Mouse (Mus musculus): Measurements from ENCODE around the gene Efr3b. TPM values are rescaled to one million over a fixed set of nuclear protein-coding genes. Genes with fewer than 3 reads are reported as not detected.

Gene Efr3b
- 0.25 TPM for polyA plus RNA-seq (2017; shearing (Covaris generic))

GRCm38 (mm10) chr12:4038061-4039041 is at the start of gene Efr3b:
Gene Efr3b, minus strand, starts transcription at chr12:4038915.

GRCm38 (mm10) chr12:4082132-4083001 is 43.7 kb upstream of the Efr3b start, which contains the start of gene Dnajc27:
Gene Dnajc27, plus strand, starts transcription at chr12:4082583.

GRCm38 (mm10) chr12:3954651-3955050 is 84.1 kb downstream of the Efr3b start, which contains the start of gene Pomc:
Gene Pomc, plus strand, starts transcription at chr12:3954951.

Other genes with a start within 250 kb of the Efr3b start
- gene Dnmt3a, start 232.9 kb downstream of the Efr3b start, polyA plus RNA-seq (2017; shearing (Covaris generic)) = 29.1 TPM
- 2.1 TPM for gene Pomc, start 84.0 kb downstream of the Efr3b start, polyA plus RNA-seq (2017; shearing (Covaris generic))
- gene Dnajc27, start 43.7 kb upstream of the Efr3b start, polyA plus RNA-seq (2017; shearing (Covaris generic)) = 10.6 TPM
- 5.1 TPM for gene Adcy3, start 94.2 kb upstream of the Efr3b start, polyA plus RNA-seq (2017; shearing (Covaris generic))
- 4.5 TPM for gene Ptrhd1, start 195.1 kb upstream of the Efr3b start, polyA plus RNA-seq (2017; shearing (Covaris generic))
- 38.3 TPM for gene Cenpo, start 195.4 kb upstream of the Efr3b start, polyA plus RNA-seq (2017; shearing (Covaris generic))